8 mouse cellular contexts compared by ENCODE assay signal in genomic region chr11:82255601-82256000, GRCm38 (mm10). TPM values are rescaled to one million over a fixed set of nuclear protein-coding genes. Genes with fewer than 3 reads are reported as not detected.
DNase-seq lines count a peak whose midpoint lies in the region; ATAC-seq and TF ChIP-seq lines count a peak whose summit lies in the region.

No protein-coding gene starts in this region.

- no peaks in the 10 kb centered on the region for H3K9me3 ChIP-seq in lung, embryonic 14.5 days (ENCODE audit: low read depth, low read length)
- H3K9me3 ChIP-seq in forebrain, embryonic 16.5 days (ENCODE audit: control insufficient read depth, low read length) = no peaks in the 10 kb centered on the region

- H3K9ac ChIP-seq in lung, embryonic 14.5 days = no peak overlapping the region
- H3K9ac ChIP-seq in forebrain, embryonic 16.5 days (replicated peaks; ENCODE audit: low read depth, low read length) = no peak overlapping the region

- H3K27me3 ChIP-seq in lung, embryonic 14.5 days (ENCODE audit: insufficient read depth, low read length) = no peaks in the 10 kb centered on the region
- H3K27me3 ChIP-seq in forebrain, embryonic 16.5 days (replicated peaks; ENCODE audit: control insufficient read depth, insufficient read depth, low read length) = 0 out of 2 replicates have a peak, but pooled peaks cover 2% of the 10 kb centered on the region
- H3K27me3 ChIP-seq in small intestine, adult 2 months (ENCODE audit: control insufficient read depth, insufficient read depth, low read length) = no peaks in the 10 kb centered on the region

- no peaks in the 10 kb centered on the region for H3K36me3 ChIP-seq in lung, embryonic 14.5 days (ENCODE audit: insufficient read depth)
- no peaks in the 10 kb centered on the region for H3K36me3 ChIP-seq in forebrain, embryonic 16.5 days (ENCODE audit: control insufficient read depth, insufficient read depth)
- no peaks in the 10 kb centered on the region for H3K36me3 ChIP-seq in small intestine, adult 2 months (ENCODE audit: control insufficient read depth, insufficient read depth, low read length)

- DNase-seq in lung, embryonic 14.5 days = peak; percentile 30
- DNase-seq in lung, adult 2 months = no peak
- DNase-seq in brain, adult 2 months (ENCODE audit: low read depth, low spot score) = peak; percentile 75
- DNase-seq in kidney, postnatal 10 days = peak; percentile 53
- DNase-seq in mesoderm, embryonic 11.5 days (ENCODE audit: low read depth, low spot score) = peak; percentile 69
- no peak for DNase-seq in spleen, adult 12 weeks (ENCODE audit: low spot score)

- TF ChIP-seq POLR2A in lung, adult 2 months (IDR thresholded peaks at IDR 0.05; ENCODE audit: borderline replicate concordance, extremely low read depth, low read depth, low read length) = no peak
- no peak for TF ChIP-seq POLR2A in small intestine, adult 2 months (IDR thresholded peaks at IDR 0.05; ENCODE audit: low read depth, low read length)

- no peak overlapping the region for H3K4me3 ChIP-seq in lung, embryonic 14.5 days (ENCODE audit: low read depth, low read length)
- H3K4me3 ChIP-seq in lung, adult 2 months (replicated peaks; ENCODE audit: extremely low read depth, low read depth, low read length) = no peak overlapping the region
- no peak overlapping the region for H3K4me3 ChIP-seq in forebrain, embryonic 16.5 days (replicated peaks; ENCODE audit: low read length)
- H3K4me3 ChIP-seq in small intestine, adult 2 months (ENCODE audit: low read depth, low read length) = no peak overlapping the region

- no peak overlapping the region for H3K27ac ChIP-seq in lung, embryonic 14.5 days (ENCODE audit: low read depth)
- no peak overlapping the region for H3K27ac ChIP-seq in forebrain, embryonic 16.5 days (ENCODE audit: low read length)
- H3K27ac ChIP-seq in small intestine, adult 2 months (ENCODE audit: insufficient read depth, low read depth, low read length) = no peak overlapping the region

- 6% methylated on average over 4 of the region's 4 CpGs for WGBS in lung, embryonic 14.5 days
- WGBS in lung, adult 2 months = 16% methylated on average over 4 of the region's 4 CpGs
- 32% methylated on average over 4 of the region's 4 CpGs for WGBS in forebrain, embryonic 16.5 days
- 14% methylated on average over 4 of the region's 4 CpGs for WGBS in small intestine, adult 2 months

- H3K4me1 ChIP-seq in lung, embryonic 14.5 days (ENCODE audit: insufficient read depth) = no peaks in the 10 kb centered on the region
- no peaks in the 10 kb centered on the region for H3K4me1 ChIP-seq in lung, adult 2 months (ENCODE audit: control insufficient read depth, insufficient read depth, low read length)
- H3K4me1 ChIP-seq in forebrain, embryonic 16.5 days (replicated peaks; ENCODE audit: control insufficient read depth, insufficient read depth, low read length) = peaks cover 19% of the 10 kb centered on the region
- H3K4me1 ChIP-seq in small intestine, adult 2 months (ENCODE audit: control insufficient read depth, insufficient read depth, insufficient read length, low read length) = no peaks in the 10 kb centered on the region

- no peak overlapping the region for H3K4me2 ChIP-seq in lung, embryonic 14.5 days
- no peak overlapping the region for H3K4me2 ChIP-seq in forebrain, embryonic 16.5 days (ENCODE audit: low read length)

- peak; percentile 51 for TF ChIP-seq CTCF in lung, embryonic 14.5 days (IDR thresholded peaks at IDR 0.05; ENCODE audit: low read depth)
- no peak for TF ChIP-seq CTCF in lung, adult 2 months (IDR thresholded peaks at IDR 0.05; ENCODE audit: insufficient read depth, low read length)
- TF ChIP-seq CTCF in small intestine, adult 2 months (IDR thresholded peaks at IDR 0.05; ENCODE audit: extremely low read depth, insufficient read length, insufficient replicate concordance, low read depth, low read length) = peak; percentile 44; the same call in 1 of the 2 replicates

- no peak for ATAC-seq in lung, embryonic 14.5 days (ENCODE audit: insufficient read depth)
- ATAC-seq in forebrain, embryonic 16.5 days = 0 out of 2 replicates have a peak, but pooled peaks have one; percentile 8

RNA-seq across cellular contexts. Expression of gene Ccl1, which starts 49.9 kb away (rescaled TPM):
- not detected in 2 replicates for polyA plus RNA-seq in lung, embryonic 14.5 days (2014; fragmentation: Nextera tagmentation; extraction: Ambion mirVana)
- not detected in 2 replicates for polyA plus RNA-seq in lung, adult 2 months (2012; rRNA removed)
- polyA plus RNA-seq in forebrain, embryonic 16.5 days (2015; fragmentation: Nextera tagmentation; extraction: Ambion mirVana) = 0.47 TPM in 1 of 2 replicates, not detected in the other
- polyA plus RNA-seq in small intestine, adult 2 months (2012; rRNA removed) = 0.52 TPM in 1 of 2 replicates, not detected in the other

Comparison
In these comparisons a context has a peak if more than half of its experiments do, and no peak if none do; other contexts are left out.
1. DNase-seq: peak in lung, embryonic 14.5 days (single experiment), brain, adult 2 months (single experiment), kidney, postnatal 10 days (single experiment) and mesoderm, embryonic 11.5 days (single experiment); none in lung, adult 2 months (single experiment) and spleen, adult 12 weeks (single experiment).